Comparison of ENCODE assay signal across 28 mouse cellular contexts in genomic region chr9:115681841-115682240, GRCm38 (mm10).
DNase-seq lines count a peak whose midpoint lies in the region; ATAC-seq lines count a peak whose summit lies in the region.
"Had no signal": no experiment of that assay in that cellular context is flagged by ENCODE, and none has a peak within 500 bp of the region (broad histone marks: within the 10 kb centered on the region; RNA-seq: fewer than 3 reads in every experiment).

No protein-coding gene starts in this region.

- no peaks in the 10 kb centered on the region for H3K36me3 ChIP-seq in heart, embryonic 11.5 days (ENCODE audit: control insufficient read depth, insufficient read depth, low read length)
- H3K36me3 ChIP-seq in hindbrain, embryonic 10.5 days: no peaks in the 10 kb centered on the region
- no peaks in the 10 kb centered on the region for H3K36me3 ChIP-seq in hindbrain, embryonic 14.5 days (replicated peaks; ENCODE audit: control insufficient read depth, insufficient read depth)
- H3K36me3 ChIP-seq in midbrain, embryonic 13.5 days: no peaks in the 10 kb centered on the region
- no peaks in the 10 kb centered on the region for H3K36me3 ChIP-seq in midbrain, embryonic 15.5 days (replicated peaks)
- H3K36me3 ChIP-seq: forebrain, embryonic 15.5 days; intestine, embryonic 15.5 days; limb, embryonic 12.5 days; liver, embryonic 15.5 days; lung, embryonic 15.5 days; neural tube, embryonic 15.5 days had no signal

- 75% methylated on average over 9 of the region's 9 CpGs for WGBS in heart, embryonic 11.5 days (ENCODE audit: insufficient replicate concordance)
- 66% methylated on average over 9 of the region's 9 CpGs for WGBS in hindbrain, embryonic 10.5 days
- WGBS in hindbrain, embryonic 14.5 days: 32% methylated on average over 9 of the region's 9 CpGs
- WGBS in midbrain, embryonic 13.5 days: 38% methylated on average over 9 of the region's 9 CpGs
- WGBS in midbrain, embryonic 15.5 days: 36% methylated on average over 9 of the region's 9 CpGs

- peak overlapping the region; percentile 57; the same call in 1 of the 2 replicates for H3K27ac ChIP-seq in heart, embryonic 11.5 days (ENCODE audit: low read depth, low read length)
- H3K27ac ChIP-seq in hindbrain, embryonic 10.5 days: 0 out of 2 replicates have a peak overlapping the region, but pooled peaks have one; percentile 43
- H3K27ac ChIP-seq in hindbrain, embryonic 14.5 days: no peak overlapping the region
- 0 out of 2 replicates have a peak overlapping the region, but pooled peaks have one; percentile 3 for H3K27ac ChIP-seq in midbrain, embryonic 13.5 days
- no peak overlapping the region for H3K27ac ChIP-seq in midbrain, embryonic 15.5 days
- H3K27ac ChIP-seq: forebrain, embryonic 15.5 days; gastrocnemius, adult 2 months; intestine, embryonic 15.5 days; layer of hippocampus, adult 2 months; left cerebral cortex, adult 2 months; limb, embryonic 12.5 days; liver, embryonic 15.5 days; lung, embryonic 15.5 days; neural tube, embryonic 15.5 days; stomach, postnatal 0 days had no signal

- H3K27me3 ChIP-seq in heart, embryonic 11.5 days (ENCODE audit: control insufficient read depth, insufficient read depth, low read length): no peaks in the 10 kb centered on the region
- H3K27me3 ChIP-seq in hindbrain, embryonic 10.5 days (ENCODE audit: insufficient read depth, poor library complexity, severe bottlenecking): no peaks in the 10 kb centered on the region
- H3K27me3 ChIP-seq in hindbrain, embryonic 14.5 days (ENCODE audit: control insufficient read depth, insufficient read depth, low read length): no peaks in the 10 kb centered on the region
- no peaks in the 10 kb centered on the region for H3K27me3 ChIP-seq in midbrain, embryonic 13.5 days
- H3K27me3 ChIP-seq in midbrain, embryonic 15.5 days (replicated peaks): no peaks in the 10 kb centered on the region
- H3K27me3 ChIP-seq: forebrain, embryonic 15.5 days; intestine, embryonic 15.5 days; limb, embryonic 12.5 days; liver, embryonic 15.5 days; lung, embryonic 15.5 days; neural tube, embryonic 15.5 days had no signal

- no peaks in the 10 kb centered on the region for H3K9me3 ChIP-seq in heart, embryonic 11.5 days (replicated peaks; ENCODE audit: control insufficient read depth, low read length)
- H3K9me3 ChIP-seq in hindbrain, embryonic 10.5 days: 0 out of 2 replicates have a peak, but pooled peaks cover 4% of the 10 kb centered on the region
- H3K9me3 ChIP-seq in hindbrain, embryonic 14.5 days (ENCODE audit: control insufficient read depth, low read length): no peaks in the 10 kb centered on the region
- H3K9me3 ChIP-seq in midbrain, embryonic 13.5 days: no peaks in the 10 kb centered on the region
- H3K9me3 ChIP-seq in midbrain, embryonic 15.5 days: no peaks in the 10 kb centered on the region
- H3K9me3 ChIP-seq: forebrain, embryonic 15.5 days; intestine, embryonic 15.5 days; limb, embryonic 12.5 days; liver, embryonic 15.5 days; lung, embryonic 15.5 days; neural tube, embryonic 15.5 days had no signal

- no peak overlapping the region for H3K9ac ChIP-seq in heart, embryonic 11.5 days (ENCODE audit: low read depth, low read length)
- H3K9ac ChIP-seq in hindbrain, embryonic 14.5 days: no peak overlapping the region
- H3K9ac ChIP-seq in midbrain, embryonic 13.5 days (replicated peaks): no peak overlapping the region
- H3K9ac ChIP-seq in midbrain, embryonic 15.5 days: no peak overlapping the region
- H3K9ac ChIP-seq: forebrain, embryonic 15.5 days; intestine, embryonic 15.5 days; limb, embryonic 12.5 days; liver, embryonic 15.5 days; lung, embryonic 15.5 days; neural tube, embryonic 15.5 days had no signal

- DNase-seq in heart, adult 9 months (ENCODE audit: low spot score in 2 of 2): no peak
- DNase-seq in hindbrain, embryonic 10.5 days (ENCODE audit: low spot score): no peak
- no peak for DNase-seq in hindbrain, embryonic 14.5 days (ENCODE audit: low spot score)
- peak; percentile 68 for DNase-seq in retina, postnatal 1 day
- DNase-seq: adrenal gland, postnatal 25 days; cerebellum, adult 18-20 months; cerebellum, postnatal 14 days; gastrocnemius, adult 2 months; gastrocnemius, postnatal 36 days; kidney, adult 2 months; kidney, postnatal 36 days; right cerebral cortex, adult 18-20 months; thymus, adult 18-20 months; thymus, postnatal 25 days had no signal

- ATAC-seq in heart, embryonic 11.5 days (replicated peaks; ENCODE audit: insufficient number of reproducible peaks, low FRiP score, low TSS enrichment): no peak
- no peak for ATAC-seq in hindbrain, embryonic 14.5 days (ENCODE audit: low FRiP score)
- 0 out of 2 replicates have a peak, but pooled peaks have one; percentile 14 for ATAC-seq in midbrain, embryonic 13.5 days
- ATAC-seq in midbrain, embryonic 15.5 days (replicated peaks): no peak
- ATAC-seq: CD4-positive, CD25-positive, alpha-beta regulatory T cell, adult 4 months; forebrain, embryonic 15.5 days; intestine, embryonic 15.5 days had no signal

- no peak overlapping the region for H3K4me2 ChIP-seq in heart, embryonic 11.5 days
- H3K4me2 ChIP-seq in hindbrain, embryonic 14.5 days (replicated peaks): no peak overlapping the region
- no peak overlapping the region for H3K4me2 ChIP-seq in midbrain, embryonic 13.5 days (replicated peaks)
- no peak overlapping the region for H3K4me2 ChIP-seq in midbrain, embryonic 15.5 days
- H3K4me2 ChIP-seq: forebrain, embryonic 15.5 days; intestine, embryonic 15.5 days; limb, embryonic 12.5 days; liver, embryonic 15.5 days; lung, embryonic 15.5 days; midbrain, embryonic 11.5 days; neural tube, embryonic 15.5 days had no signal

- H3K4me3 ChIP-seq in heart, embryonic 11.5 days (ENCODE audit: low read depth, low read length): no peak overlapping the region
- H3K4me3 ChIP-seq in hindbrain, embryonic 10.5 days: no peak overlapping the region
- no peak overlapping the region for H3K4me3 ChIP-seq in hindbrain, embryonic 14.5 days (replicated peaks; ENCODE audit: low read length)
- H3K4me3 ChIP-seq in midbrain, embryonic 13.5 days (replicated peaks): no peak overlapping the region
- no peak overlapping the region for H3K4me3 ChIP-seq in midbrain, embryonic 15.5 days
- H3K4me3 ChIP-seq: forebrain, embryonic 15.5 days; gastrocnemius, adult 2 months; intestine, embryonic 15.5 days; layer of hippocampus, adult 2 months; left cerebral cortex, adult 2 months; limb, embryonic 12.5 days; liver, embryonic 15.5 days; lung, embryonic 15.5 days; neural tube, embryonic 15.5 days had no signal

- H3K4me1 ChIP-seq in heart, embryonic 11.5 days (ENCODE audit: control insufficient read depth, insufficient read depth, low read length): peaks cover 11% of the 10 kb centered on the region
- peaks cover 19% of the 10 kb centered on the region for H3K4me1 ChIP-seq in hindbrain, embryonic 10.5 days (replicated peaks)
- H3K4me1 ChIP-seq in hindbrain, embryonic 14.5 days (replicated peaks; ENCODE audit: control insufficient read depth, insufficient read depth, low read length): peaks cover 10% of the 10 kb centered on the region
- peaks cover 12% of the 10 kb centered on the region for H3K4me1 ChIP-seq in midbrain, embryonic 13.5 days (replicated peaks)
- peaks cover 5% of the 10 kb centered on the region for H3K4me1 ChIP-seq in midbrain, embryonic 15.5 days
- H3K4me1 ChIP-seq: intestine, embryonic 15.5 days had no signal

Comparison
In these comparisons a context has a peak if more than half of its experiments do, and no peak if none do; other contexts are left out.
1. H3K27ac ChIP-seq: peak in heart, embryonic 11.5 days (single experiment), hindbrain, embryonic 10.5 days (single experiment) and midbrain, embryonic 13.5 days (single experiment); none in hindbrain, embryonic 14.5 days (single experiment) and midbrain, embryonic 15.5 days (single experiment).